Mouse (Mus musculus) bone marrow macrophage, adult 2 months (primary cell): ENCODE measurements around the gene Setd4. TPM values are rescaled to one million over a fixed set of nuclear protein-coding genes. Genes with fewer than 3 reads are reported as not detected.
"Not testable (repeated sequence)": the region's sequence is repeated elsewhere in the genome, so short reads cannot be mapped to it uniquely, and the experiment has no call there.

Experiments
- H3K27ac ChIP-seq: 2 replicates; pipeline ENCODE4 v1.5.1; 2012; ENCODE audit warnings: low read depth, low read length; ENCODE audit not compliant: insufficient read depth
- H3K4me1 ChIP-seq: 2 replicates; pipeline ENCODE4 v1.6.1; 2012; ENCODE audit warnings: low read length; ENCODE audit not compliant: control insufficient read depth, insufficient read depth
- H3K4me3 ChIP-seq: 2 replicates; pipeline ENCODE4 v1.5.1; 2012; ENCODE audit warnings: mild to moderate bottlenecking, low read length, moderate library complexity; ENCODE audit not compliant: insufficient read depth
- CTCF ChIP-seq: IDR thresholded peaks from 2 replicates; pipeline ENCODE4 v1.5.1; 2012; ENCODE audit warnings: low read depth, mild to moderate bottlenecking, low read length, moderate library complexity
- POLR2A ChIP-seq: IDR thresholded peaks from 2 replicates; pipeline ENCODE4 v1.6.1; 2012; ENCODE audit warnings: mild to moderate bottlenecking, low read depth, low read length, borderline replicate concordance
- polyA plus RNA-seq: library from polyadenylated mRNA; stranded (reverse); fragments of >200 nt; gene quantifications from 2 replicates; pipeline ENCODE4 v1.2.4, GENCODE M21; 2012; ENCODE audit not compliant: missing spikeins, insufficient read depth, insufficient read length

Gene Setd4
- 5.4 and 6.1 TPM in 2 replicates for polyA plus RNA-seq

DNA sequence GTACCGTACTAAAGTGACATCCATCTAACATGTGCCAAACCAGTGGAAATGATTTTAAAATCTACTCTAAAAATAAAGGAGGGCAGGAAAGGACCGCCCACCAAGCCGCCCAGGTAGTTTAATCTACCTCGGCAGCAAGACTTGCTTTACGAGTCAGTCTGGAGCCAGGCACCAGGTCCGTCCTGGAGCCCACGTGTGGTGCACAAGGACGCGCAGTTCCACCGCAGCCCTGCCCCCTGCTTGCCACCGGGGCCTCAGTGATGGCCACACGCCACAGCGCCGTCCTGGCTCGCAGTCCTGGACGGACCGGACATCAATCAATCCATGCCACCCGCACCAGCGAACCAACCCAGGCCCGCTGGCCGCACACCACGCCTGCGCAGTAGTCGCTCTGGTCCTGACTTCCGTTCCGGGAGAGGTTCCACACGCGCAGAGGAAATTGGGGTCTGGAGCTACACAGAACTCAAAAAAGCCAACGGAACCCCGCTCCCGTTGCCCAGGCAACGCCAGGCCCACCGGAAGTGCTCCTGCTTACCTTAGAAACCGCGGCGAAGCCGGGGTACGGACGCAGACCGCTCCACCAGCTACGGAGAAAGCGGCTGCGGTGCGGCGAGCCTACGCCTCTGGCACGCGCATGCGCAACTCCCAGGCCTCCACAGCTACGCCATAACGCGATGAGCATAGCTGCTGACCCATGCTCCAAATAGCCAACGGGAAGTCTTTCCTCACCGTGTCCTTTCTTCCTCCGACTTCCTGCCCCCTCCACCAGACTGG is at the start of gene Setd4:
Gene Setd4 (minus strand): TSS at position 625 of the 774 bp plus-strand sequence.
- Histone ChIP-seq H3K4me1 (peaks cover 5% of the 10 kb centered on the region), H3K27ac (peak within 1 kb of the TSS; percentile 85), H3K4me3 (peak within 1 kb of the TSS; percentile 67)
- TF ChIP-seq POLR2A (peak; percentile 57; the same call in 1 of the 2 replicates), CTCF (no peak)

GRCm38 (mm10) chr16:93648441-93649183 is 44.7 kb upstream of the Setd4 start:
- no peak overlapping the region for H3K4me3 ChIP-seq
- TF ChIP-seq CTCF = no peak
- no peak for TF ChIP-seq POLR2A
- peaks cover 9% of the 10 kb centered on the region for H3K4me1 ChIP-seq
- H3K27ac ChIP-seq = no peak overlapping the region

DNA sequence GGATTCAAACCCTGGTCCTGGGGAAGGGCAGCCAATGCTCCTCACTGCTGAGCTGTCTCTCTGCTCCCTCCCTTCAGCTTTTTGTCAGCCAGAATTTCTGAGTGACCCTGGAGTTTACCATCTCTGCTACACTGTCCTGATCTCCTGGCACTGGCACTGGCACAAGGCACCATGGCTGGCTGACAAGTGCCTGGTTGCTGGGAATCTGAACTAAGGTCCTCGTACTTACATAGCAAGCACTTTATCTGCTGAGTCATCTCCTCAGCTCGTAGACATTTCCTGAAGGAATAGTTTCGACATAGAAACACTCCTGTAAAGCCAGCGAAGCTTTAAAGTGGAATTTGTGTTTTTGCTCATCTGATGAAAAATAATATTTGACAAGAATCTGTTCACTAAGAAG is 40.1 kb upstream of the Setd4 start:
- H3K4me1 ChIP-seq = peaks cover 9% of the 10 kb centered on the region
- no peak overlapping the region; the same call in 1 of the 2 replicates for H3K27ac ChIP-seq
- TF ChIP-seq CTCF (no peak), POLR2A (no peak)
- H3K4me3 ChIP-seq = no peak overlapping the region

GRCm38 (mm10) chr16:93627761-93628400 is 24.0 kb upstream of the Setd4 start, which contains the start of gene Gm5678:
TSS of gene Gm5678 (plus strand) at chr16:93628097.
- H3K4me3 ChIP-seq = no peak within 1 kb of the TSS
- H3K4me1 ChIP-seq = peaks cover 14% of the 10 kb centered on the region
- no peak within 1 kb of the TSS for H3K27ac ChIP-seq
- no peak for TF ChIP-seq POLR2A

DNA sequence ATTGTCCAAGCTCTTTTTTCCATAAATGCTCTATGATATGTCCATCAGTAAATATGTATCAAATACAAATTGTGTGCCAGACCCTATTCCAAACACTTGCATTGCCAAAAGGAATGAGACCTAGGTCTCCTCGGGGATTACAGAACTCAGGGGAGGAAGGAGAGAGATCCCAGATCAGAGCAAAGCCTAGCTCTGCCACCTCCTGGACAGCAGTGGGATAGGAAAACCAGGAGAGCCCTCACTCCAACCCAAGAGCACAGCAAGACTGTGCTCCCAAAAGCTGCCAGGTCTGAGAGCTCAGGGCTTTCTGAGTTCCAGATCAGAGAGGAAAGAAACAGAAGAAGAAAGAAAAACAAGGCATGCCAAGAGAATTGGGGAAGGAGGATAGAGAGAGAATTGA is 22.9 kb upstream of the Setd4 start:
- TF ChIP-seq POLR2A = no peak
- TF ChIP-seq CTCF = peak; percentile 32; the same call in 1 of the 2 replicates
- Histone ChIP-seq H3K4me3 (no peak overlapping the region), H3K4me1 (peaks cover 14% of the 10 kb centered on the region), H3K27ac (no peak overlapping the region)

GRCm38 (mm10) chr16:93624671-93625070 is 20.8 kb upstream of the Setd4 start:
- no peak overlapping the region for H3K4me3 ChIP-seq
- no peak overlapping the region for H3K27ac ChIP-seq
- TF ChIP-seq POLR2A (no peak), CTCF (no peak)
- H3K4me1 ChIP-seq = peaks cover 14% of the 10 kb centered on the region

GRCm38 (mm10) chr16:93623759-93624158 is 19.9 kb upstream of the Setd4 start:
- H3K27ac ChIP-seq, H3K4me3 ChIP-seq: not testable (repeated sequence)
- peaks cover 14% of the 10 kb centered on the region for H3K4me1 ChIP-seq

- TF ChIP-seq CTCF (peak; percentile 91), POLR2A (no peak)
- no peak overlapping the region for H3K27ac ChIP-seq
- peaks cover 7% of the 10 kb centered on the region; the same call in 1 of the 2 replicates for H3K4me1 ChIP-seq
- H3K4me3 ChIP-seq = no peak overlapping the region
Observed at GRCm38 (mm10) chr16:93615118-93615870, 11.4 kb upstream of the Setd4 start.

GRCm38 (mm10) chr16:93610961-93611360 is 7.1 kb upstream of the Setd4 start:
- Histone ChIP-seq H3K27ac (no peak overlapping the region), H3K4me3 (no peak overlapping the region)
- TF ChIP-seq POLR2A = no peak
- TF ChIP-seq CTCF = no peak

More at GRCm38 (mm10) chr16:93610961-93611360, 7.1 kb upstream of the Setd4 start:
- peaks cover 7% of the 10 kb centered on the region; the same call in 1 of the 2 replicates for H3K4me1 ChIP-seq
